Mouse (Mus musculus): ENCODE data around the gene Slc12a6.

- no peak for TF ChIP-seq HCFC1 (IDR thresholded peaks at IDR 0.05; ENCODE audit: borderline replicate concordance, insufficient read depth, low read length)
- no peak for TF ChIP-seq ZNF384 (IDR thresholded peaks at IDR 0.05; ENCODE audit: low read depth, low read length)
- no peak for TF ChIP-seq ZC3H11A (IDR thresholded peaks at IDR 0.05; ENCODE audit: borderline replicate concordance, low read depth, low read length)
- TF ChIP-seq MAFK (IDR thresholded peaks at IDR 0.05; ENCODE audit: insufficient read depth, low read depth, low read length), result no peak
These were observed 50.0 kb downstream of the Slc12a6 start for GRCm38 (mm10) chr2:112315638-112316037.

Data from ES-E14 (cell line).